8 mouse cellular contexts compared by ENCODE assay signal in genomic region chr11:103096979-103097894, GRCm38 (mm10). TPM values are rescaled to one million over a fixed set of nuclear protein-coding genes. Genes with fewer than 3 reads are reported as not detected.
DNase-seq lines count a peak whose midpoint lies in the region; TF ChIP-seq lines count a peak whose summit lies in the region.

No protein-coding gene starts in this region.

- no peak overlapping the region for H3K4me3 ChIP-seq in CH12.LX (replicated peaks in 1 of 3; ENCODE audit: low read depth in 2 of 3, low read length in 2 of 3, poor library complexity in 1 of 3)
- H3K4me3 ChIP-seq in embryonic facial prominence, embryonic 10.5 days = peak overlapping the region; percentile 34

- H3K27ac ChIP-seq in CH12.LX (ENCODE audit: insufficient read depth, low read depth) = 0 out of 2 replicates have a peak overlapping the region, but pooled peaks have one; percentile 0
- peak overlapping the region; percentile 70 for H3K27ac ChIP-seq in embryonic facial prominence, embryonic 10.5 days (replicated peaks)

- peaks cover 46 to 76% of the 10 kb centered on the region in 2 experiments for H3K4me1 ChIP-seq in CH12.LX (ENCODE audit: control insufficient read depth in 1 of 2, insufficient read depth in 2 of 2)
- H3K4me1 ChIP-seq in embryonic facial prominence, embryonic 10.5 days = peaks cover 54% of the 10 kb centered on the region

- in situ Hi-C loops in CH12.LX (cut with MboI; ENCODE audit: low pct_ligation_motif_present, low pct_unique_long_range_greater_than_20kb, low sequenced_read_pairs) = no loop called here

- dilution Hi-C loops in CH12.LX (cut with MboI; ENCODE audit: extremely low pct_ligation_motif_present, extremely low pct_unique_long_range_greater_than_20kb, low sequenced_read_pairs) = no loop called here

- H3K27me3 ChIP-seq in CH12.LX (replicated peaks) = peaks cover 5% of the 10 kb centered on the region
- peaks cover 73% of the 10 kb centered on the region for H3K27me3 ChIP-seq in embryonic facial prominence, embryonic 10.5 days (replicated peaks; ENCODE audit: low read depth, poor library complexity, severe bottlenecking)

- no peak for TF ChIP-seq CTCF in CH12.LX (conservative IDR thresholded peaks at IDR 0.05 in 1 of 2, IDR thresholded peaks at IDR 0.05 in 1 of 2; ENCODE audit: low read depth in 2 of 2, low read length in 2 of 2)

- WGBS in embryonic facial prominence, embryonic 10.5 days = 20% methylated on average over 22 of the region's 22 CpGs

- peaks cover 28% of the 10 kb centered on the region for H3K79me2 ChIP-seq in CH12.LX (replicated peaks; ENCODE audit: control insufficient read depth, extremely low read depth, insufficient read depth, poor library complexity, severe bottlenecking)

- H3K9ac ChIP-seq in CH12.LX (ENCODE audit: insufficient read depth, low read depth) = no peak overlapping the region

- H3K4me2 ChIP-seq in CH12.LX (ENCODE audit: insufficient read depth, low read depth, poor library complexity, severe bottlenecking) = no peak overlapping the region

- H3K36me3 ChIP-seq in CH12.LX (replicated peaks in 1 of 2; ENCODE audit: control insufficient read depth in 1 of 2, insufficient read depth in 1 of 2, low read length in 1 of 2) = peaks cover 3 to 30% of the 10 kb centered on the region in 2 experiments
- H3K36me3 ChIP-seq in embryonic facial prominence, embryonic 10.5 days (replicated peaks) = no peaks in the 10 kb centered on the region

- TF ChIP-seq EP300 in CH12.LX (IDR thresholded peaks at IDR 0.05; ENCODE audit: low read length) = no peak

- DNase-seq in kidney, adult 11 months = peak; percentile 48
- DNase-seq in kidney, adult 8-10 months = no peak
- DNase-seq in CH12.LX (ENCODE audit: extremely low read depth) = no peak
- DNase-seq in embryonic facial prominence, embryonic 10.5 days (ENCODE audit: low spot score) = peak; percentile 50
- peak; percentile 46 for DNase-seq in kidney, postnatal 10 days
- no peak for DNase-seq in retina, postnatal 1 day
- DNase-seq in frontal cortex, postnatal 25 days (ENCODE audit: low spot score in 2 of 2) = no peak
- DNase-seq in lung, postnatal 14 days = no peak

- no peak for TF ChIP-seq POLR2A in CH12.LX (IDR thresholded peaks at IDR 0.05; ENCODE audit: low read depth, low read length)

- no peak for TF ChIP-seq RAD21 in CH12.LX (IDR thresholded peaks at IDR 0.05; ENCODE audit: low read depth, low read length)

- no peaks in the 10 kb centered on the region for H3K9me3 ChIP-seq in CH12.LX (replicated peaks; ENCODE audit: low read length)
- H3K9me3 ChIP-seq in embryonic facial prominence, embryonic 10.5 days = no peaks in the 10 kb centered on the region

TF ChIP-seq in CH12.LX, 34 proteins besides CTCF, POLR2A, EP300 and RAD21:
- no peak for TF ChIP-seq SIN3A (IDR thresholded peaks at IDR 0.05; ENCODE audit: low read length)
- 0 out of 2 replicates have a peak, but pooled peaks have one; percentile 5 for TF ChIP-seq MAFK (IDR thresholded peaks at IDR 0.05; ENCODE audit: insufficient replicate concordance, low read length)

RNA-seq across cellular contexts. Expression of gene Plcd3, which starts 4.2 kb away (rescaled TPM):
- 24.3 and 27.4 TPM in 2 replicates for total RNA-seq in CH12.LX (2012; rRNA removed)
- 6.3 and 7.1 TPM in 2 replicates for total RNA-seq in CH12.LX (2014; rRNA removed)
- polyA plus RNA-seq in CH12.LX (2012; ENCODE audit: insufficient read length, low read depth) = 9.7 and 11.3 TPM in 2 replicates
- polyA plus RNA-seq in embryonic facial prominence, embryonic 10.5 days (2016; fragmentation: Nextera tagmentation; extraction: Ambion mirVana) = 1.7 and 2.6 TPM in 2 replicates

RNA-seq across cellular contexts. Expression of gene Acbd4, which starts 4.2 kb away (rescaled TPM):
- total RNA-seq in CH12.LX (2012; rRNA removed) = 60.9 and 62.6 TPM in 2 replicates
- total RNA-seq in CH12.LX (2014; rRNA removed) = 50.2 and 51.4 TPM in 2 replicates
- 68.4 and 75.1 TPM in 2 replicates for polyA plus RNA-seq in CH12.LX (2012; ENCODE audit: insufficient read length, low read depth)
- 6.3 and 10.1 TPM in 2 replicates for polyA plus RNA-seq in embryonic facial prominence, embryonic 10.5 days (2016; fragmentation: Nextera tagmentation; extraction: Ambion mirVana)

RNA-seq across cellular contexts. Expression of gene Hexim1, which starts 18.8 kb away (rescaled TPM):
- 25.9 and 38.9 TPM in 2 replicates for total RNA-seq in CH12.LX (2012; rRNA removed)
- total RNA-seq in CH12.LX (2014; rRNA removed) = 16.4 and 20.2 TPM in 2 replicates
- 50.4 and 51.8 TPM in 2 replicates for polyA plus RNA-seq in CH12.LX (2012; ENCODE audit: insufficient read length, low read depth)
- 2.8 and 2.9 TPM in 2 replicates for polyA plus RNA-seq in embryonic facial prominence, embryonic 10.5 days (2016; fragmentation: Nextera tagmentation; extraction: Ambion mirVana)

RNA-seq across cellular contexts. Expression of gene Hexim2, which starts 35.0 kb away (rescaled TPM):
- 31.4 and 33.3 TPM in 2 replicates for total RNA-seq in CH12.LX (2012; rRNA removed)
- 28.8 and 33.0 TPM in 2 replicates for total RNA-seq in CH12.LX (2014; rRNA removed)
- polyA plus RNA-seq in CH12.LX (2012; ENCODE audit: insufficient read length, low read depth) = 27.0 and 31.6 TPM in 2 replicates
- polyA plus RNA-seq in embryonic facial prominence, embryonic 10.5 days (2016; fragmentation: Nextera tagmentation; extraction: Ambion mirVana) = 8.4 and 10.9 TPM in 2 replicates

Comparison
In these comparisons a context has a peak if more than half of its experiments do, and no peak if none do; other contexts are left out.
1. DNase-seq: peak in kidney, adult 11 months (single experiment), embryonic facial prominence, embryonic 10.5 days (single experiment) and kidney, postnatal 10 days (single experiment); none in kidney, adult 8-10 months (0 of 2), CH12.LX (single experiment), retina, postnatal 1 day (single experiment), frontal cortex, postnatal 25 days (0 of 2) and lung, postnatal 14 days (single experiment).
2. RNA of gene Hexim1, which starts 18.8 kb away (polyA plus RNA-seq): 50.4 to 51.8 TPM in CH12.LX; 2.8 to 2.9 TPM in embryonic facial prominence, embryonic 10.5 days; every median in the first group is over 10 times any median in the second.